Mouse (Mus musculus) liver, postnatal 0 days (tissue): ENCODE data around the gene Pllp. TPM values are rescaled to one million over a fixed set of nuclear protein-coding genes. Genes with fewer than 3 reads are reported as not detected.

ENCODE experiments used
- ATAC-seq: fragments of 200-750 bp; cut with Nextera tagmentation; 2 replicates; pipeline ENCODE4 v1.8.0; 2017; ENCODE audit warnings: mild to moderate bottlenecking, moderate library complexity
- DNase-seq: peaks from one replicate; pipeline ENCODE4 v3.0.0-alpha.2; 2016
- H3K27ac ChIP-seq: fragments of 300-500 bp; sonication (generic); 2 replicates; pipeline ENCODE4 v1.5.1; 2014; ENCODE audit warnings: antibody characterized with exemption, moderate library complexity, mild to moderate bottlenecking, low read depth
- H3K27me3 ChIP-seq: fragments of 300-500 bp; sonication (generic); 2 replicates; pipeline ENCODE4 v1.6.1; 2014; ENCODE audit warnings: low read length, control low read depth, mixed read lengths; ENCODE audit not compliant: insufficient read depth
- H3K36me3 ChIP-seq: fragments of 300-500 bp; sonication (generic); replicated peaks from 2 replicates; pipeline ENCODE4 v1.6.1; 2014; ENCODE audit warnings: mild to moderate bottlenecking, control low read depth, low read length, moderate library complexity, mixed read lengths; ENCODE audit not compliant: insufficient read depth
- H3K4me1 ChIP-seq: fragments of 300-500 bp; sonication (generic); 2 replicates; pipeline ENCODE4 v1.6.1; 2014; ENCODE audit warnings: antibody characterized with exemption, mild to moderate bottlenecking, control low read depth; ENCODE audit not compliant: insufficient read depth
- H3K4me2 ChIP-seq: fragments of 300-500 bp; sonication (generic); 2 replicates; pipeline ENCODE4 v1.6.1; 2014; ENCODE audit warnings: low read depth, mild to moderate bottlenecking, low read length, moderate library complexity, mixed read lengths
- H3K4me3 ChIP-seq: fragments of 300-500 bp; sonication (generic); 2 replicates; pipeline ENCODE4 v1.5.1; 2014; ENCODE audit warnings: low read depth, low read length
- H3K9ac ChIP-seq: fragments of 300-500 bp; sonication (generic); replicated peaks from 2 replicates; pipeline ENCODE4 v1.6.1; 2014; ENCODE audit warnings: mild to moderate bottlenecking, moderate library complexity
- H3K9me3 ChIP-seq: fragments of 300-500 bp; sonication (generic); 2 replicates; pipeline ENCODE4 v1.6.1; 2016; ENCODE audit warnings: mild to moderate bottlenecking, control low read depth, low read length, mixed read lengths
- CTCF ChIP-seq: sonication (generic); IDR thresholded peaks from 2 replicates; pipeline ENCODE4 v1.5.1; 2016; ENCODE audit warnings: antibody characterized with exemption, low read depth
- EP300 ChIP-seq: IDR thresholded peaks from 2 replicates; pipeline ENCODE4 v1.6.1; 2016; ENCODE audit warnings: antibody characterized with exemption, low read depth, mild to moderate bottlenecking
- WGBS: fragments of 180-500 bp; shearing (Covaris S2); extraction: QIAGEN DNeasy Blood & Tissue Kit; methylation state at CpG from one replicate; pipeline ENCODE4 v1.1.7; 2014; ENCODE audit not compliant: insufficient replicate concordance; 5-methylcytosine and 5-hydroxymethylcytosine counted together
- polyA plus RNA-seq: library from polyadenylated mRNA; unstranded; fragments of >200 nt; fragmentation: Nextera tagmentation; extraction: Ambion mirVana; gene quantifications from 2 replicates; pipeline ENCODE4 v1.2.1, GENCODE M21; 2015

The Pllp gene
- polyA plus RNA-seq: 2.5 and 3.1 TPM in 2 replicates

- Histone ChIP-seq H3K27me3 (peaks cover 48% of the 10 kb centered on the region), H3K4me3 (peak within 1 kb of the TSS; percentile 42), H3K4me2 (peak within 1 kb of the TSS; percentile 71), H3K27ac (no peak within 1 kb of the TSS), H3K9me3 (no peaks in the 10 kb centered on the region), H3K4me1 (peaks cover 12% of the 10 kb centered on the region), H3K9ac (no peak within 1 kb of the TSS), H3K36me3 (no peaks in the 10 kb centered on the region)
- under 1% methylated on average over 41 of the region's 41 CpGs for WGBS
- ATAC-seq (peak; percentile 62), DNase-seq (peak; percentile 65)
- TF ChIP-seq CTCF (no peak), EP300 (no peak)
Observed at GRCm38 (mm10) chr8:94695994-94696384, at the start of gene Pllp. Pllp (minus strand) TSS chr8:94696278.

- H3K27ac ChIP-seq: no peak within 1 kb of the TSS
- H3K27me3 ChIP-seq: no peaks in the 10 kb centered on the region
- H3K36me3 ChIP-seq: no peaks in the 10 kb centered on the region
- 81% methylated on average over 7 of the region's 7 CpGs for WGBS
- H3K4me1 ChIP-seq: no peaks in the 10 kb centered on the region
- ATAC-seq (no peak), DNase-seq (no peak)
- 0 out of 2 replicates have a peak, but pooled peaks cover under 1% of the 10 kb centered on the region for H3K9me3 ChIP-seq
- TF ChIP-seq EP300 (no peak), CTCF (no peak)
- no peak within 1 kb of the TSS for H3K4me3 ChIP-seq
- no peak within 1 kb of the TSS for H3K9ac ChIP-seq
- no peak within 1 kb of the TSS for H3K4me2 ChIP-seq
Observed at GRCm38 (mm10) chr8:94745476-94746184, 49.6 kb upstream of the Pllp start, which contains the start of gene Ccl22. Ccl22 (plus strand) TSS chr8:94745590.

GRCm38 (mm10) chr8:94744972-94745371, 48.9 kb upstream of the Pllp start:
- DNase-seq (no peak), ATAC-seq (no peak)
- Histone ChIP-seq H3K9me3 (0 out of 2 replicates have a peak, but pooled peaks cover 2% of the 10 kb centered on the region), H3K4me1 (no peaks in the 10 kb centered on the region), H3K27ac (no peak overlapping the region), H3K4me3 (no peak overlapping the region), H3K36me3 (no peaks in the 10 kb centered on the region), H3K27me3 (no peaks in the 10 kb centered on the region), H3K9ac (no peak overlapping the region), H3K4me2 (no peak overlapping the region)
- WGBS: 76% methylated on average over 9 of the region's 9 CpGs
- TF ChIP-seq EP300 (no peak), CTCF (no peak)

DNA sequence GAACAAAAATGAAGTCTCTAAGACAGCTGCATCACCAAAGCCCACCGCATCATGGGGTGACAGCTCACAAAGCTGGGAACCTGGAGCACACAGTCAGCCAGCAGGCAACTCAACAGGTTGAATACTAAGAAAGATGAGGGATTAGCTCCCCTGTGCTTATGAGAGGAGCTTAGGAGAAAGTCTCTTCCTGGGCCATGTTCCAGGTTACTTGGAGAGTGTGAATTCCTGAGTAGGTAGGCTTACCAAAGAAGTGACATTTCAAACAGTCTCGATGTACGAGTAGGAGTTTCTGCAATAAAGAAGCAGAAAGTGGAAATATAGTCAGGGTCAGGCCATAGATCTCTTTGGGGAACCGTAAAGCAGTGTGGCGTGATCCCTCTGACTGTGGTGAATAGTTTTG, 48.4 kb upstream of the Pllp start:
- Histone ChIP-seq H3K4me1 (no peaks in the 10 kb centered on the region), H3K9me3 (0 out of 2 replicates have a peak, but pooled peaks cover 2% of the 10 kb centered on the region), H3K4me2 (no peak overlapping the region), H3K4me3 (no peak overlapping the region), H3K9ac (no peak overlapping the region), H3K27me3 (no peaks in the 10 kb centered on the region), H3K36me3 (no peaks in the 10 kb centered on the region), H3K27ac (no peak overlapping the region)
- DNase-seq (no peak), ATAC-seq (no peak)
- WGBS: 81% methylated on average over 5 of the region's 5 CpGs
- no peak for TF ChIP-seq EP300
- TF ChIP-seq CTCF: no peak

GRCm38 (mm10) chr8:94741726-94742125, 45.6 kb upstream of the Pllp start:
- Histone ChIP-seq H3K36me3 (no peaks in the 10 kb centered on the region), H3K4me3 (no peak overlapping the region), H3K9ac (no peak overlapping the region), H3K27ac (no peak overlapping the region), H3K4me1 (no peaks in the 10 kb centered on the region), H3K27me3 (no peaks in the 10 kb centered on the region), H3K4me2 (no peak overlapping the region), H3K9me3 (0 out of 2 replicates have a peak, but pooled peaks cover 2% of the 10 kb centered on the region)
- ATAC-seq (no peak), DNase-seq (no peak)
- 83% methylated on average over 4 of the region's 4 CpGs for WGBS
- TF ChIP-seq CTCF (no peak), EP300 (no peak)

GRCm38 (mm10) chr8:94740591-94740990, 44.5 kb upstream of the Pllp start:
- 0 out of 2 replicates have a peak, but pooled peaks cover 2% of the 10 kb centered on the region for H3K9me3 ChIP-seq
- no peak overlapping the region for H3K9ac ChIP-seq
- no peaks in the 10 kb centered on the region for H3K36me3 ChIP-seq
- TF ChIP-seq CTCF (0 out of 2 replicates have a peak, but pooled peaks have one; percentile 16), EP300 (no peak)
- no peak overlapping the region for H3K4me2 ChIP-seq
- H3K4me1 ChIP-seq: peaks cover 6% of the 10 kb centered on the region; the same call in 1 of the 2 replicates
- ATAC-seq (no peak), DNase-seq (no peak)
- H3K27me3 ChIP-seq: no peaks in the 10 kb centered on the region
- H3K27ac ChIP-seq: no peak overlapping the region
- no peak overlapping the region for H3K4me3 ChIP-seq
- 88% methylated on average over 3 of the region's 3 CpGs for WGBS
